Mouse (Mus musculus) E14TG2a.4 (cell line): ENCODE measurements around the gene Keap1.

Experiments used
- H3K27me3 ChIP-seq: 2 replicates; pipeline ENCODE4 v1.6.1; 2014; ENCODE audit warnings: low read length, control low read depth; ENCODE audit not compliant: insufficient read depth
- H3K36me3 ChIP-seq: 2 replicates; pipeline ENCODE4 v1.6.1; 2014; ENCODE audit warnings: low read length, control low read depth; ENCODE audit not compliant: insufficient read depth
- H3K4me1 ChIP-seq: replicated peaks from 2 replicates; pipeline ENCODE4 v1.6.1; 2014; ENCODE audit warnings: low read depth, low read length, control low read depth
- H3K4me3 ChIP-seq: replicated peaks from 2 replicates; pipeline ENCODE4 v1.5.1; 2014; ENCODE audit warnings: mild to moderate bottlenecking, low read length
- H3K9me3 ChIP-seq: 2 replicates; pipeline ENCODE4 v1.6.1; 2014; ENCODE audit warnings: low read length, control low read depth
- CTCF ChIP-seq: conservative IDR thresholded peaks from 2 replicates; pipeline ENCODE4 v1.5.1; 2014; ENCODE audit warnings: low read length
- NANOG ChIP-seq: IDR thresholded peaks from 2 replicates; pipeline ENCODE4 v1.6.1; 2014; ENCODE audit warnings: borderline replicate concordance, low read length, mixed read lengths
- POU5F1 ChIP-seq: IDR thresholded peaks from 2 replicates; pipeline ENCODE4 v1.6.1; 2014; ENCODE audit warnings: low read length, borderline replicate concordance

Keap1 gene

DNA sequence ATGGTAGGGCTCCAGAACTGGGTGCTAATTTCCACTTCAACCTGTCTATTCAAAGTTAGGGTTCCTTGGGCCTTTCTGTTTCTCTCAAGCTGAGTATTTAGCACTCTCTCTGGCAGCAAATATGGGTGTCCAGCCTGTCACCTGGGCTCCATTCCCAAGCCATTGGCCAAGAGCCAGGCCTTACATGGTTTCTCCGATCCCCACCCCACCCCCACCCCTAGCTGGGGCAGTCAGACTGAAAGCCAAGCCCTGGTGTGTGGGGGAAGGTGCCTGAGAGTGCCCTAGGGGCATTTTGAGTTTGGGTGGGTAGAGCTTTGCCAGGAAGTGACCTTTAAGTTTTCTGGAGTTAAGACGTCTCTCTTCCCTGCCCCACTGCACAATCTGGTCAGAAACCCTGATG is 54.4 kb downstream of the Keap1 start:
- no peak for TF ChIP-seq NANOG
- no peak for TF ChIP-seq POU5F1
- TF ChIP-seq CTCF = no peak
- peaks cover 78% of the 10 kb centered on the region for H3K4me1 ChIP-seq
- H3K4me3 ChIP-seq = peak overlapping the region; percentile 77; the same call in 1 of the 2 replicates
- no peaks in the 10 kb centered on the region for H3K36me3 ChIP-seq
- H3K27me3 ChIP-seq = peaks cover 21% of the 10 kb centered on the region
- no peaks in the 10 kb centered on the region for H3K9me3 ChIP-seq

DNA sequence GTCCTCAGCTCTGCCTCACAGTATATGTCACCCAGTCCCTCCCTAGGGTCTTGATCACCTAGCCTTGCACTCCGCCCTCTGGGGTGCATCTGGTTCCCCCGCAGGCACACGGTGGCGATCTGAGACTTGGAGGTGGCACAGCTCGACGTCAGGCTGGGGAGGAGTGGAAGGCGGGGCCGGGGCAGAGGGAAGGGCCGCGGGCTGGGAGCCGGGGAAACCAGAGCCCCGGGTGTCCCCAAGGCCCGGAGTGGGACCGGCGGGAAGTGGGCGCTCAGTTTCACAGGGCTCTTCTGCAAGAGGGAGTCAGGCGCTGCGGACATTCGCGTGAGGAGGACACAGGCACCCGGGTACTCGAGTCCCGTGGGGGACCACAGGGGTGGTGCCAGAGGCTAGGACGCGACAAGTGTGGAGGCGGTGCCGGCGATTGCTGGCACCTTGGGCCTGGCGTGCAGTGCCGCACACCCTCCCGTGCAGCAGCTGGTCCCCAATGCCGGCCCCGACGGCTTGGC is 55.2 kb downstream of the Keap1 start:
- no peak for TF ChIP-seq NANOG
- no peak for TF ChIP-seq CTCF
- no peak for TF ChIP-seq POU5F1
- peak overlapping the region; percentile 77 for H3K4me3 ChIP-seq

GRCm38 (mm10) chr9:21183421-21183820 is 55.7 kb downstream of the Keap1 start:
- peak overlapping the region; percentile 77 for H3K4me3 ChIP-seq

More for the DNA sequence above, 55.2 kb downstream of the Keap1 start:
- peaks cover 84% of the 10 kb centered on the region for H3K4me1 ChIP-seq
- no peaks in the 10 kb centered on the region for H3K36me3 ChIP-seq
- H3K27me3 ChIP-seq = peaks cover 21% of the 10 kb centered on the region
- no peaks in the 10 kb centered on the region for H3K9me3 ChIP-seq

GRCm38 (mm10) chr9:21181421-21182220 is 57.5 kb downstream of the Keap1 start:
- TF ChIP-seq CTCF = no peak
- TF ChIP-seq POU5F1 = no peak
- TF ChIP-seq NANOG = no peak
- H3K9me3 ChIP-seq = no peaks in the 10 kb centered on the region
- peaks cover 81% of the 10 kb centered on the region for H3K4me1 ChIP-seq
- H3K36me3 ChIP-seq = no peaks in the 10 kb centered on the region
- H3K4me3 ChIP-seq = peak overlapping the region; percentile 78
- H3K27me3 ChIP-seq = peaks cover 21% of the 10 kb centered on the region

More at GRCm38 (mm10) chr9:21183421-21183820, 55.7 kb downstream of the Keap1 start:
- Histone ChIP-seq H3K36me3 (no peaks in the 10 kb centered on the region), H3K4me1 (peaks cover 86% of the 10 kb centered on the region), H3K9me3 (no peaks in the 10 kb centered on the region), H3K27me3 (peaks cover 21% of the 10 kb centered on the region)
- no peak for TF ChIP-seq NANOG
- no peak for TF ChIP-seq POU5F1
- TF ChIP-seq CTCF = no peak

GRCm38 (mm10) chr9:21180841-21181240 is 58.3 kb downstream of the Keap1 start:
- Histone ChIP-seq H3K4me1 (peaks cover 74% of the 10 kb centered on the region), H3K27me3 (peaks cover 21% of the 10 kb centered on the region), H3K36me3 (no peaks in the 10 kb centered on the region), H3K4me3 (peak overlapping the region; percentile 78), H3K9me3 (no peaks in the 10 kb centered on the region)
- TF ChIP-seq POU5F1 = no peak
- no peak for TF ChIP-seq CTCF
- TF ChIP-seq NANOG = no peak

DNA sequence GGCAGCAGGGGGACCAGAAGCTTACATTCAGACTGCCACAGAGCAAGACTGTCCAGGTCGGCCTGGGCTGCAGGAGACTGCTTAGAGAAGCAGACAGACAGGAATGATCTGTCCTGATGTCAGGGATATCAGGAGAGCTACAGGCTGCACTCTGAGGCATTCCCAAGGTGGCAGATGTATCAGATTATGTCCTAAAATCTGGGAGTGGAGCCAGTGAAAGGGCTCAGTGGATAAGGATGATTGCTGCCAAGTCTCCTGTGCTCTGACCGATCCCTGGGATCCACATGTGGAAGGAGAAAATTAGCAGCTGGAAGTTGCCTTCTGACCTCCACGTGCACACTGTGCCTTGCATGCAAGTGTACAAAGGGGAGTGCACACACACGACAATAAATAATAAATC is 58.8 kb downstream of the Keap1 start:
- Histone ChIP-seq H3K27me3 (peaks cover 21% of the 10 kb centered on the region), H3K4me1 (peaks cover 69% of the 10 kb centered on the region), H3K36me3 (no peaks in the 10 kb centered on the region), H3K4me3 (peak overlapping the region; percentile 78; the same call in 1 of the 2 replicates), H3K9me3 (no peaks in the 10 kb centered on the region)
- TF ChIP-seq CTCF (no peak), POU5F1 (no peak), NANOG (no peak)
